Comparison of ENCODE assay signal across 1 mouse cellular context in genomic region chr7:127183828-127184227, GRCm38 (mm10).
TF ChIP-seq lines count a peak whose summit lies in the region.

No protein-coding gene starts in this region.

TF ChIP-seq in CH12.LX, 34 proteins besides CTCF, POLR2A, EP300 and RAD21 (continued from another document):
- TF ChIP-seq SMC3 (IDR thresholded peaks at IDR 0.05; ENCODE audit: low read depth, low read length) (peak; percentile 50), NRF1 (IDR thresholded peaks at IDR 0.05; ENCODE audit: low read depth, low read length) (no peak)
